Mouse (Mus musculus) forebrain, postnatal 0 days (tissue): Measurements from ENCODE around the gene Gna12. TPM values are rescaled to one million over a fixed set of nuclear protein-coding genes. Genes with fewer than 3 reads are reported as not detected.

Source experiments
- ATAC-seq: fragments of 200-750 bp; cut with Nextera tagmentation; 2 replicates; pipeline ENCODE4 v1.8.0; 2017; ENCODE audit warnings: mild to moderate bottlenecking, moderate library complexity
- DNase-seq: peaks from one replicate; pipeline ENCODE4 v3.0.0-alpha.2; 2015
- H3K27ac ChIP-seq: fragments of 300-500 bp; sonication (generic); 2 replicates; pipeline ENCODE4 v1.5.1; 2014; ENCODE audit warnings: low read depth, mild to moderate bottlenecking, antibody characterized with exemption, low read length, moderate library complexity, mixed read lengths
- H3K27me3 ChIP-seq: fragments of 300-500 bp; sonication (generic); 2 replicates; pipeline ENCODE4 v1.6.1; 2014; ENCODE audit warnings: mild to moderate bottlenecking, low read length, mixed read lengths; ENCODE audit not compliant: insufficient read depth
- H3K36me3 ChIP-seq: fragments of 300-500 bp; sonication (generic); 2 replicates; pipeline ENCODE4 v1.6.1; 2014; ENCODE audit warnings: mild to moderate bottlenecking, moderate library complexity; ENCODE audit not compliant: insufficient read depth
- H3K4me1 ChIP-seq: fragments of 300-500 bp; sonication (generic); 2 replicates; pipeline ENCODE4 v1.6.1; 2014; ENCODE audit warnings: antibody characterized with exemption; ENCODE audit not compliant: insufficient read depth
- H3K4me2 ChIP-seq: fragments of 300-500 bp; sonication (generic); 2 replicates; pipeline ENCODE4 v1.6.1; 2014; ENCODE audit warnings: low read depth, mild to moderate bottlenecking, moderate library complexity
- H3K4me3 ChIP-seq: fragments of 300-500 bp; sonication (generic); 2 replicates; pipeline ENCODE4 v1.5.1; 2014; ENCODE audit warnings: low read depth, low read length, mixed read lengths
- H3K9ac ChIP-seq: fragments of 300-500 bp; sonication (generic); 2 replicates; pipeline ENCODE4 v1.6.1; 2014; ENCODE audit warnings: mild to moderate bottlenecking
- H3K9me3 ChIP-seq: fragments of 300-500 bp; sonication (generic); 2 replicates; pipeline ENCODE4 v1.6.1; 2016; ENCODE audit warnings: low read length
- CTCF ChIP-seq: sonication (generic); IDR thresholded peaks from 2 replicates; pipeline ENCODE4 v1.5.1; 2016; ENCODE audit warnings: antibody characterized with exemption, control low read depth, low read depth
- WGBS: fragments of 180-500 bp; shearing (Covaris S2); extraction: QIAGEN DNeasy Blood & Tissue Kit; methylation state at CpG from one replicate; pipeline ENCODE4 v1.1.7; 2014; 5-methylcytosine and 5-hydroxymethylcytosine counted together
- polyA plus RNA-seq: library from polyadenylated mRNA; unstranded; fragments of >200 nt; fragmentation: Nextera tagmentation; extraction: Ambion mirVana; gene quantifications from 2 replicates; pipeline ENCODE4 v1.2.1, GENCODE M21; 2015
- total RNA-seq: library from RNA; depleted of rRNA; stranded (reverse); fragments of >200 nt; gene quantifications from 2 replicates; pipeline ENCODE4 v1.2.3, GENCODE M21; 2014

Gene Gna12
- total and polyA plus RNA-seq, 2 experiments from 2014 or later, result 39.0 to 138 TPM

DNA sequence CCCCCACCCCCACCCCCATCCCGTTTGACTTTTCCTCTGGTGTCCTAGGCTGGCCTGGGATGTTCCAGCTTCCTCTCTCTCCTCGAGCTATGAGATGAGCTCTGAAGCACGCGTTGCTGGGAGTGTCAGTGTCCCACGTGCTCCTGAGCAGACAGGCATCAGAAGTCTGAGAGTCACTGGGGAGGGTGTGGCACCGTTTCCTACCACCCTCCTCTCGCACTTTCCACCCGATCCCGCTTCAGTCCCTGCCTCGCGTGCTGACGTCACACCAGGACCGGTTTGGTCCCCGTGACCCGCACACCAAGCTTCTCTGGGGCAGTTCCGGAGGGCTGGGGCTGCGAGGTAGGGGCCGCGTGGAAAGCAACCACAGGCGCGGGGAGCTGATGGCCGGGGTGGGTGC is 94.9 kb downstream of the Gna12 start:
- ATAC-seq (peak; percentile 69), DNase-seq (peak; percentile 40)
- Histone ChIP-seq H3K27me3 (0 out of 2 replicates have a peak, but pooled peaks cover 7% of the 10 kb centered on the region), H3K36me3 (no peaks in the 10 kb centered on the region), H3K27ac (no peak overlapping the region), H3K9ac (0 out of 2 replicates have a peak overlapping the region, but pooled peaks have one; percentile 37), H3K9me3 (no peaks in the 10 kb centered on the region), H3K4me2 (peak overlapping the region; percentile 55), H3K4me3 (peak overlapping the region; percentile 26), H3K4me1 (peaks cover 4% of the 10 kb centered on the region; the same call in 1 of the 2 replicates)
- WGBS, result 7% methylated on average over 22 of the region's 22 CpGs
- no peak for TF ChIP-seq CTCF

DNA sequence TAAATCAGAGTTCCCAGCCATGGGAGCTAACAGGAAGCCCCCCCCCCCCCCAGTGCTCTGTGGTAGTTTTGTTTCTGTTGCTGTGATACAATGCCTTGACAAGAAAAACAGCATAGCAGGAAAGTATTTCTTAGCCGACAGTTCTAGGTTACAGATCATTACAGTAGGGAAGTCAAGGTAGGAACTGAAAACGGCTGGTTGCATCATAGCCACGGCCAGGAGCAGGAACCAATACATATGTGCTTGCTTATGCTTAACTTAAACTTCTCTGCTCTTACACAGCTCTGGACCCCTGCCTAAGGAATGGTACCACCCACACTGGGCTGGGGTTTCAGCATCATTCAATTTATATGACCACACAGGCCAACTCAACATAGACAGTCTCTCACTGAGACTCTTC is 96.9 kb downstream of the Gna12 start:
- Histone ChIP-seq H3K36me3 (no peaks in the 10 kb centered on the region), H3K27me3 (0 out of 2 replicates have a peak, but pooled peaks cover 7% of the 10 kb centered on the region), H3K4me1 (peaks cover 4% of the 10 kb centered on the region; the same call in 1 of the 2 replicates), H3K27ac (no peak overlapping the region), H3K9me3 (no peaks in the 10 kb centered on the region), H3K4me2 (no peak overlapping the region), H3K9ac (no peak overlapping the region), H3K4me3 (no peak overlapping the region)
- no peak for DNase-seq
- TF ChIP-seq CTCF, result no peak
- ATAC-seq, result no peak
- 74% methylated on average over 3 of the region's 3 CpGs for WGBS

DNA sequence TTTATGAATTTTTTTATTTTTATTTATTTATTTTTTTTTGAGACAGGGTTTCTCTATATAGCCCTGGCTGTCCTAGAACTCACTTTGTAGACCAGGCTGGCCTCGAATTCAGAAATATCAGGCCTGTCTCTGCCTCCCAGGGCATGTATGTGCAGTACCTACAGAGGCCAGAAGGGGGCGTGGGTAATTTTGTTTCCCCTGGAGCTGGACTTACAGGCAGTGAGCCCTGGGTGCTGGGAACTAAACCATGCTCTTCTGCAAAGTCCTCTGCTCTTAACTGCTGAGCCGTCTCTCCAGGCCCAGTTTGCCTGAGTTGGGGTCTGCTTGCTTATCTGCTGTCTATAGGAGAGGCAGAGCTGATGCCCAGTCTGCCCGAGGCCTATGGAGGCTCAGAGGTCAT is 98.0 kb downstream of the Gna12 start:
- no peak overlapping the region for H3K9ac ChIP-seq
- 64% methylated on average over 4 of the region's 4 CpGs for WGBS
- H3K4me3 ChIP-seq, result no peak overlapping the region
- DNase-seq, result no peak
- H3K27ac ChIP-seq, result no peak overlapping the region
- H3K36me3 ChIP-seq, result no peaks in the 10 kb centered on the region
- no peak overlapping the region for H3K4me2 ChIP-seq
- peaks cover 4% of the 10 kb centered on the region; the same call in 1 of the 2 replicates for H3K4me1 ChIP-seq
- H3K9me3 ChIP-seq, result no peaks in the 10 kb centered on the region
- ATAC-seq, result no peak
- peak; percentile 46 for TF ChIP-seq CTCF
- 0 out of 2 replicates have a peak, but pooled peaks cover 7% of the 10 kb centered on the region for H3K27me3 ChIP-seq

DNA sequence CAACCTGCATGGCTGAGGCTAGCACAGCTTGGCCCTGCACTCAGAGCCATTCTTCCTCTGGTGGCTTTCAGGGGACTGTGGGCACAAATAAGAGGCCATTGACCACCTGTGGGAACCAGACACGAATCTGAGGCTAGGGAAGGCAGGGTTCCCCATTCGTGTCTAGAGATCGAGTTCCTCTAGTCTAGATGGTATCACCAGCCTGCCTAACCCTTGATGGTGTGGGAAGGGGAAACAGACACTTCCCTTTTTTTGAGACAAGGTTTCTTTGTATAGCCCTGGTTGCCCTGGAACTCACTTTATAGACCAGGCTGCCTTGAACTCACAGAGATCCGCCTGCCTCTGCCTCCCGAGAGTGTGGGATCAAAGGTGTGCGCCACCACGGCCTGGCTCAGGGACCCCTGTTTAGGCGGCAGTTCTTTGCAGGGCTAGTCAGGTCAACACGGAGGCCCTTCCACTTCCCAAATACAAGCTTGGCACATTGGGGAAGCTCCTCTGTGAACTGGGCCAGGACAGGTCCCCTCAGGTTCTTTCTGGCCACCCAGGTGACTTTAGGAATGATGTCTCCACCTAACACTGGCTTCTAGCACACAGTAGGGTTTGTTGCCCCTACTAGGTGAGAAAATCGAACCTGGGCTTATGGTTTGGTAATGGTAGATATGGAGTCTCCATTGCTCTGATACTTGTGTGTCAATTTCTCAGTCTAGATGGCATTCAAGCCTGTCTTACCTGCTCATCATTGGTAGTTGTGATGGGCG is 99.0 kb downstream of the Gna12 start:
- Histone ChIP-seq H3K9me3 (no peaks in the 10 kb centered on the region), H3K27me3 (0 out of 2 replicates have a peak, but pooled peaks cover 7% of the 10 kb centered on the region), H3K36me3 (no peaks in the 10 kb centered on the region), H3K4me2 (no peak overlapping the region), H3K9ac (no peak overlapping the region), H3K4me1 (peaks cover 4% of the 10 kb centered on the region; the same call in 1 of the 2 replicates), H3K4me3 (no peak overlapping the region), H3K27ac (no peak overlapping the region)
- TF ChIP-seq CTCF, result no peak
- DNase-seq, result no peak
- ATAC-seq, result no peak
- WGBS, result 91% methylated on average over 11 of the region's 11 CpGs

DNA sequence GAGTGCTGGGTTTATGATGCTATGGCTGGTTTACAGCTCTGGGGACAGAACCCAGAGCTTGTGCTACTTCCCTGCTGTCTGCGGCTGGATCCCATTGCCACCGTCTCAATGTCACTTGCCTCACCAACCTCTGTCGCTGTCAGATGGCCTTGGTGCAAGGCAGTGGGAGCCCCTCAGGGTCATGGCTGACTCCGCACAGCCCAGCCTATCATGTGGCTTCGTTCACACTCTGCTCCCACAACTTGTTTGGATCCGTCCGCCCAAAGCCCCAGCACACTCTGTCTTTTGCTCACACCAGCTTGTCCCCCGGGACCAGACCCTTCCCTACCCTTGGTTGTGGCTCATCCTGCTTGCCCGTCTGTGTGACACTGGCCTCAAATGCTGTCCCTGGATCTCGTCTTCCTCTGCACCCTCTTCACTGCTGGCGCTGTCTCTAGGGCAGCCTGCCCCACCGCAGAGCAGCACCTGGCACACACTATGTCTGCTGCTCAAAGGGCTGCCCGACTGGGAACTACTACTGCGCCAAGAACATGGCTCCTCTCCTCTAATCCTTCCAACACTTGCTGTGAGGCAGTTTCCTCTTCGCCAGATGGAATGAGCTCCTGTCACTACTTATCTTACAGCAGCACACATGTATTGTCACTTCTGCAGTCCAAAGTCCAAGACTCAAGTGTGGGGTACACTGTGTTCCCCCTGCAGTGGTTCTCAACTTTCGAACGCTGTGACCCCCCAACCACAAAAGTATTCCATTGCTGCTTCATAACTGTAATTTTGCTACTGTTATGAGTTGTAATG is 103.1 kb downstream of the Gna12 start:
- no peak overlapping the region for H3K4me3 ChIP-seq
- H3K4me1 ChIP-seq, result peaks cover 14% of the 10 kb centered on the region
- TF ChIP-seq CTCF, result no peak
- H3K36me3 ChIP-seq, result no peaks in the 10 kb centered on the region
- H3K9ac ChIP-seq, result no peak overlapping the region
- WGBS, result 75% methylated on average over 17 of the region's 17 CpGs
- DNase-seq (no peak), ATAC-seq (no peak)
- no peaks in the 10 kb centered on the region for H3K9me3 ChIP-seq
- H3K4me2 ChIP-seq, result no peak overlapping the region
- H3K27me3 ChIP-seq, result no peaks in the 10 kb centered on the region
- H3K27ac ChIP-seq, result no peak overlapping the region

DNA sequence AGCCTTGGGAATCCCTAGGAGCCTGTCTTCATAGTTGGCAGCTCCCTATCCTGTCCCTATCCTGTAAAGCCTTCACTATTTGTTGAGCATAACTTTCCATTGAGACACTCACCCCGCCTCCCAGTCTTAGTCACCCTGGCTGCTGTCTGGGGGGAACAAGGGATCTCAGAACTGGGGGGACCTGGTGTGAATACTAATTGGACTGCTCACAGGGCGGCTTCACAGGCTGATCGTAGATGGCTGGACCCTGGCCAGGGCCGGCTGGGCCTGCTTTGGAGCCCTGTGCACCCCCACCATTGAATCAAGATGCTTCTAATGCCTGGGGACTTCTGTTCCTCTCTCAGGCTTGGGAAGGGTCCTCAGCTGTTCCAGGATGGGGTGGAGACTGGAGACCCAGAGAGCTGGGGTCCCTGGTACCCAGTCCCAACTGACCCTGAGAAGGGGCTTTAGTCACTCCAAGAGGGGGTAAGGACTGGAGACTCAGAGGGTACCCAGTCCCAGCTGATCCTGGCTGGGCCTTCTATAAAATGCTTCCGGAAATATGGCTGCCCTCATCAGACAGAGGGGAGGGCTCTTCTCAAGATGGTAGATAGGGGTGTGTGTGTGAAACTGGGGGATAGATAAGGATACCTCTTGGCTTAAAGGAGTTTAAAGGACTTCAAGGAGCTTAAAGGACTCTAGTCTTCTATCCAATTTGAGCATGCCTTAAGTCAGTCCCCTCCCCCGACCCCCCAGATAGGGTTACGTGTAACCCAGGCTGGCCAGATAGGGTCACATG is 104.0 kb downstream of the Gna12 start:
- H3K27me3 ChIP-seq, result no peaks in the 10 kb centered on the region
- ATAC-seq (peak; percentile 74), DNase-seq (peak; percentile 75)
- no peak overlapping the region for H3K4me3 ChIP-seq
- no peak overlapping the region for H3K4me2 ChIP-seq
- no peak for TF ChIP-seq CTCF
- WGBS, result 49% methylated on average over 7 of the region's 7 CpGs
- no peaks in the 10 kb centered on the region for H3K36me3 ChIP-seq
- H3K4me1 ChIP-seq, result peaks cover 14% of the 10 kb centered on the region
- H3K9ac ChIP-seq, result no peak overlapping the region
- H3K9me3 ChIP-seq, result no peaks in the 10 kb centered on the region
- H3K27ac ChIP-seq, result peak overlapping the region; percentile 50; the same call in 1 of the 2 replicates
